Mouse (Mus musculus) midbrain, embryonic 16.5 days (tissue): ENCODE measurements around the gene Kcnh4. TPM values are rescaled to one million over a fixed set of nuclear protein-coding genes. Genes with fewer than 3 reads are reported as not detected.

Source experiments
- ATAC-seq: fragments of 200-750 bp; cut with Nextera tagmentation; 2 replicates; pipeline ENCODE4 v1.8.0; 2017; ENCODE audit warnings: moderate TSS enrichment
- H3K27ac ChIP-seq: fragments of 300-500 bp; sonication (generic); 2 replicates; pipeline ENCODE4 v1.5.1; 2014; ENCODE audit warnings: mild to moderate bottlenecking, low read length, mixed read lengths
- H3K27me3 ChIP-seq: fragments of 300-500 bp; sonication (generic); 2 replicates; pipeline ENCODE4 v1.6.1; 2014; ENCODE audit warnings: low read depth, low read length, mixed read lengths; ENCODE audit not compliant: control insufficient read depth, insufficient read depth
- H3K36me3 ChIP-seq: fragments of 300-500 bp; sonication (generic); 2 replicates; pipeline ENCODE4 v1.6.1; 2014; ENCODE audit warnings: mild to moderate bottlenecking, low read length, moderate library complexity, mixed read lengths; ENCODE audit not compliant: control insufficient read depth, insufficient read depth
- H3K4me1 ChIP-seq: fragments of 300-500 bp; sonication (generic); 2 replicates; pipeline ENCODE4 v1.6.1; 2014; ENCODE audit warnings: mild to moderate bottlenecking, low read length, mixed read lengths; ENCODE audit not compliant: control insufficient read depth, insufficient read depth
- H3K4me2 ChIP-seq: fragments of 300-500 bp; sonication (generic); 2 replicates; pipeline ENCODE4 v1.6.1; 2014; ENCODE audit warnings: mild to moderate bottlenecking, low read length, mixed read lengths
- H3K4me3 ChIP-seq: fragments of 300-500 bp; sonication (generic); 2 replicates; pipeline ENCODE4 v1.5.1; 2014; ENCODE audit warnings: low read depth, mild to moderate bottlenecking, low read length, moderate library complexity, mixed read lengths
- H3K9ac ChIP-seq: fragments of 300-500 bp; sonication (generic); 2 replicates; pipeline ENCODE4 v1.6.1; 2014; ENCODE audit warnings: low read depth, low read length, mixed read lengths
- H3K9me3 ChIP-seq: fragments of 300-500 bp; sonication (generic); replicated peaks from 2 replicates; pipeline ENCODE4 v1.6.1; 2014; ENCODE audit warnings: mild to moderate bottlenecking, low read length, mixed read lengths; ENCODE audit not compliant: control insufficient read depth, poor library complexity, severe bottlenecking
- WGBS: fragments of 180-500 bp; shearing (Covaris S2); extraction: QIAGEN DNeasy Blood & Tissue Kit; methylation state at CpG from one replicate; pipeline ENCODE4 v1.1.7; 2014; 5-methylcytosine and 5-hydroxymethylcytosine counted together
- polyA plus RNA-seq: library from polyadenylated mRNA; unstranded; fragments of >200 nt; fragmentation: Nextera tagmentation; extraction: Ambion mirVana; gene quantifications from 2 replicates; pipeline ENCODE4 v1.2.1, GENCODE M21; 2015

Kcnh4 gene
- polyA plus RNA-seq, 1 experiment from 2014 or later = 11.4 TPM

DNA sequence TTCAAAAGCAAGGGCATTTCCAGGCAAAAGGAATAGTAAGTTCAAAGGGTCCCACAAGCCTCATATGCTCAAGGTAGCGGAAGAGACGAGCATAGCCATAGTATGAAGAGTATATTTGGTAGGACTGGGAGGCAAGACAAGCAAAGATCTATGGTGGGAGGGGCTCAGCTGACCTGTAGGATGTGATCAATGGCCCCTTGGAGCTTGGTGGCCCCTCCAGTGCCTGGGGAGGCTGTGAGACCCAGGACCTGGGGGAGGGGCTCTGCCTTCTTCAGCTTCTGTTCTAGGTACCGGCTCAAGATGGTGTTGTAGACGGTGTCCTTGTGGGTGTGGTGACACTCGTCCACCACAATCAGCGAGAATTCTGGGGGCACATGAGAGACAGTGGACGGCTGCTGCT lies 56.8 kb downstream of the Kcnh4 start:
- H3K4me2 ChIP-seq = no peak overlapping the region
- 41% methylated on average over 7 of the region's 7 CpGs for WGBS

DNA sequence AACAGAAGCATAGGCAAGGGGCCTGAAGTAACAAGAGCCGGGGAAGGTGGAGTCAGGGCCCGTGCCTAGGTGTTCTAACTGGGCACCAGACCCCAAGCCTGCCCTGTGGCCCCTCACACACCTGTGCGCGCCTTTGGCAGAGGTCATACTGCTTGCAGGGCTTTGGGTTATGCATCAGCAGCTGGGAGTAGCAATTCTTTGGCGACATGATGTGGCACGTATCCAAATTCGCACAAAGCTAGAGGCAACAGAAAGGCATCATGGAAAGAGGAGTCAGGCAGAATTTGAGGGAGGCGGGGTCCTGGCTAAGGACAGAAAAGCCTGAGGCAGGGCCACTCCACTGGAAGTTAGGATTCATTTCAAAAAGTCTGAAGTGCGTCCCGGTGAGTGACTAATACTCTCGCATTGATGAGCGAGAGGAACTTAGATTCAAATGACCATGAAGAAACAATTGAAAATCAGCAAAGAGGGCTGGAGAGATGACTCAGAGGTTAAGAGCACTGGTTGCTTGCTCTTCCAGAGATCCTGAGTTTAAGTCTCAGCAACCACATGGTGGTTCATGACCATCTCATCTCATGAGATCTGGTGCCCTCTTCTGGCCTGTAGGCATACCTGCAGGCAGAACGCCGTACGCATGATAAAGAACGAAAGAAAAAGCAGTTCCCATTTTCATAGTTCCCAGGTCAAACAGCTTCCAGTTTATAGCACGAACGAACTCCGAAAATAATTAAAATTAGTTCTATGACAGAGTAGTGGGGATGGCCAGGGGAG lies 57.5 kb downstream of the Kcnh4 start:
- H3K9ac ChIP-seq = no peak overlapping the region
- WGBS = 38% methylated on average over 19 of the region's 19 CpGs
- no peak overlapping the region for H3K4me2 ChIP-seq
- H3K27me3 ChIP-seq = no peaks in the 10 kb centered on the region; the same call in 1 of the 2 replicates
- no peaks in the 10 kb centered on the region; the same call in 1 of the 2 replicates for H3K4me1 ChIP-seq
- ATAC-seq = no peak
- no peak overlapping the region for H3K27ac ChIP-seq
- H3K4me3 ChIP-seq = no peak overlapping the region
- no peaks in the 10 kb centered on the region for H3K9me3 ChIP-seq
- H3K36me3 ChIP-seq = peaks cover 18% of the 10 kb centered on the region

More for the DNA sequence above, 56.8 kb downstream of the Kcnh4 start:
- Histone ChIP-seq H3K27me3 (no peaks in the 10 kb centered on the region; the same call in 1 of the 2 replicates), H3K4me1 (no peaks in the 10 kb centered on the region; the same call in 1 of the 2 replicates), H3K9ac (no peak overlapping the region), H3K4me3 (no peak overlapping the region), H3K9me3 (no peaks in the 10 kb centered on the region), H3K27ac (no peak overlapping the region), H3K36me3 (peaks cover 18% of the 10 kb centered on the region)
- no peak for ATAC-seq

DNA sequence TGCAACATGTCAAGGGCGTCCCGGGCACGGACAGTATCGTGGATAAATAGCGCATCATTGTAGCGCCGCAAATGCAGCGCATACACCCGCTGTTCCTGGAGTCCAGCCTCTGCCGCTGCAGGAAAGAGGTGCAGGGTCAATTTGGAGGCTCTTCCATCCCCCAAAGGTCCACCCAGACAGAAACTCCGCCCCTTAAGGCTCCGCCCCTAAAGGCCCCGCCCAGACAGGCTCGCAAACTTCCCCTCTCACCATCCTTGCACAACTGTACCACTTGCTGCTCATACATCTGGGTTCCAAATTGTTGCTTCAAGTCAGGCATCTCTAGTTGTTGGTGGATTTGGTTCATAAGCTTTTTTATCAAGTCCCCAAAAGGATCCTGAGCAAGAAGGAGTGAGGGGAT lies 58.4 kb downstream of the Kcnh4 start:
- ATAC-seq = no peak
- Histone ChIP-seq H3K27ac (no peak overlapping the region), H3K27me3 (no peaks in the 10 kb centered on the region; the same call in 1 of the 2 replicates), H3K36me3 (peaks cover 15% of the 10 kb centered on the region), H3K9ac (no peak overlapping the region), H3K4me3 (no peak overlapping the region), H3K9me3 (no peaks in the 10 kb centered on the region), H3K4me2 (peak overlapping the region; percentile 27; the same call in 1 of the 2 replicates), H3K4me1 (no peaks in the 10 kb centered on the region; the same call in 1 of the 2 replicates)
- WGBS = 6% methylated on average over 14 of the region's 14 CpGs

DNA sequence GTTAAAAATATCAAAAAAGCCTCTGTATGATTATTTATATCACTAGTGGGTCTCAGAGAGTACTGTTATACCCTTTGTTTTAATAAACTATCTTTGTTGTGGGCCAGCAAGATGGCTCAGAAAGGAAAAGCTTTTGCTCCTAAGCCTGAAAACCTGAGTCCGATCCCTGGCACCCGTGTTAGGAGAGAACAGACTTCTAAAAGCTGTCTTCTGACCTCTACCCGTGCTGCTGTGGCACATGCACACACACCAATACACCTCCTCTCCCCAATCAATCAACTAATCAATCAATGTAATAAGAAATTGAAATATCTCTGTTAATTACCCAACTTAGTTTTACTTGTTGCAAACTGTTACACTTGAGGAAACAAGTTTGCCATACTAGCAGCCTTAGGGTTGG lies 59.0 kb downstream of the Kcnh4 start:
- H3K27ac ChIP-seq = no peak overlapping the region
- no peaks in the 10 kb centered on the region; the same call in 1 of the 2 replicates for H3K27me3 ChIP-seq
- no peaks in the 10 kb centered on the region for H3K9me3 ChIP-seq
- WGBS = 76% methylated on average over 3 of the region's 3 CpGs
- H3K4me3 ChIP-seq = no peak overlapping the region
- H3K9ac ChIP-seq = no peak overlapping the region
- H3K4me2 ChIP-seq = no peak overlapping the region
- ATAC-seq = no peak
- peaks cover 9% of the 10 kb centered on the region for H3K36me3 ChIP-seq
- H3K4me1 ChIP-seq = no peaks in the 10 kb centered on the region; the same call in 1 of the 2 replicates

DNA sequence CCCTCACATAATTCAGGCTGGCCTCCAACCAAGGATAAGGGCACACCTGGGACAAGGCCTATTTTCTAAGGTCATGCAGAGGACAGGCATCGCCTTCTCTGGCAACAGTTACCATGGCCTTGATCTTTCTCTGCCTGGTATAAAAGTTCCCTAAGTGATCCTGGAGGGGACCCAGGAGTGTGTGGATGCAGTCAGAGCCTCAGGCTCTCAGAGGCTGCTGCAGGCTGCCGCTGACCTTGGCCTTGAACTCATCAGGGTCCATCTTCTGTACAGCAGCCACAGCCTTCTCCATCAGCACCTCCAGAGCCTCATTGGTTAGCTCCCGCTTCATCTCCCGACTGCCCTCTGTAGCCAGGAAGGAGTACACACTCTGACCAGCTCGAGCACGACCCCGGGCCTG lies 61.8 kb downstream of the Kcnh4 start:
- H3K4me1 ChIP-seq = no peaks in the 10 kb centered on the region; the same call in 1 of the 2 replicates
- no peak for ATAC-seq
- no peaks in the 10 kb centered on the region for H3K9me3 ChIP-seq
- no peak overlapping the region for H3K9ac ChIP-seq
- H3K27me3 ChIP-seq = no peaks in the 10 kb centered on the region; the same call in none of the 2 replicates
- no peak overlapping the region for H3K4me3 ChIP-seq
- no peak overlapping the region for H3K4me2 ChIP-seq
- WGBS = 67% methylated on average over 7 of the region's 7 CpGs
- no peaks in the 10 kb centered on the region for H3K36me3 ChIP-seq
- no peak overlapping the region for H3K27ac ChIP-seq

DNA sequence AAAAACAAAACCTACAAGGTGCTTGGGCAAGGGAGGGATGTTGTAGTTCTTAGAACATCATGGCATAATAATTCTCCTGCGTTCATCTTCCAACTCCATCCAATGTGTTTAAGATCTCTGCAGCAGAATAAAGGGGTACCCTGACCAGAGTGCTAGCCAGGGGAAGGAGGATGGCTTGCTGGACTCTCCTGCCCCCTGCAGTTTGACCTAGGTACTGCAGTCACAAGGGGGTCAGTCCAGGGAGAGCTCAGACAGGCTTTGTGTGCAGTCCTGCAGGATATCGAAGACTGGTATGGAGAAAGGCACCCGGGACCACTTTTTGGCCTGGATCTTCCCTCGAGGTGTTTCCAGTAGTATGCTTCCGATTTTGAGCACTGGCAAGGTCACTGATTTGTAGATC lies 64.8 kb downstream of the Kcnh4 start:
- H3K27me3 ChIP-seq = peaks cover 9% of the 10 kb centered on the region
- no peak overlapping the region for H3K27ac ChIP-seq
- no peak for ATAC-seq
- no peak overlapping the region for H3K9ac ChIP-seq
- H3K4me3 ChIP-seq = no peak overlapping the region
- no peaks in the 10 kb centered on the region for H3K9me3 ChIP-seq
- 34% methylated on average over 5 of the region's 5 CpGs for WGBS
- no peak overlapping the region for H3K4me2 ChIP-seq
- H3K36me3 ChIP-seq = no peaks in the 10 kb centered on the region
- H3K4me1 ChIP-seq = peaks cover 8% of the 10 kb centered on the region; the same call in 1 of the 2 replicates

- 29% methylated on average over 5 of the region's 5 CpGs for WGBS
- Histone ChIP-seq H3K4me2 (no peak overlapping the region), H3K9ac (no peak overlapping the region), H3K4me1 (peaks cover 8% of the 10 kb centered on the region; the same call in 1 of the 2 replicates), H3K27me3 (peaks cover 9% of the 10 kb centered on the region), H3K9me3 (no peaks in the 10 kb centered on the region), H3K36me3 (no peaks in the 10 kb centered on the region), H3K27ac (no peak overlapping the region), H3K4me3 (no peak overlapping the region)
- ATAC-seq = no peak
Measured at GRCm38 (mm10) chr11:100693154-100693553, 66.6 kb downstream of the Kcnh4 start.

GRCm38 (mm10) chr11:100692164-100692616 lies 67.6 kb downstream of the Kcnh4 start, which contains the start of gene Zfp385c:
Gene Zfp385c (minus strand): TSS chr11:100692455.
- WGBS = 2% methylated on average over 23 of the region's 23 CpGs
- Histone ChIP-seq H3K4me3 (peak within 1 kb of the TSS; percentile 27), H3K27me3 (peaks cover 9% of the 10 kb centered on the region), H3K9ac (peak within 1 kb of the TSS; percentile 34; the same call in 1 of the 2 replicates), H3K4me1 (peaks cover 8% of the 10 kb centered on the region; the same call in 1 of the 2 replicates), H3K27ac (no peak within 1 kb of the TSS), H3K4me2 (peak within 1 kb of the TSS; percentile 56), H3K36me3 (no peaks in the 10 kb centered on the region), H3K9me3 (no peaks in the 10 kb centered on the region)
- no peak for ATAC-seq

- Histone ChIP-seq H3K4me1 (peaks cover 8% of the 10 kb centered on the region; the same call in 1 of the 2 replicates), H3K9ac (no peak overlapping the region), H3K36me3 (no peaks in the 10 kb centered on the region), H3K9me3 (no peaks in the 10 kb centered on the region), H3K4me3 (no peak overlapping the region), H3K27me3 (peaks cover 9% of the 10 kb centered on the region), H3K27ac (no peak overlapping the region), H3K4me2 (no peak overlapping the region)
- 81% methylated on average over 7 of the region's 7 CpGs for WGBS
- no peak for ATAC-seq
Measured at GRCm38 (mm10) chr11:100690389-100690788, 69.4 kb downstream of the Kcnh4 start.
